Comparison of ENCODE assay signal across 9 mouse cellular contexts in the genomic region with DNA sequence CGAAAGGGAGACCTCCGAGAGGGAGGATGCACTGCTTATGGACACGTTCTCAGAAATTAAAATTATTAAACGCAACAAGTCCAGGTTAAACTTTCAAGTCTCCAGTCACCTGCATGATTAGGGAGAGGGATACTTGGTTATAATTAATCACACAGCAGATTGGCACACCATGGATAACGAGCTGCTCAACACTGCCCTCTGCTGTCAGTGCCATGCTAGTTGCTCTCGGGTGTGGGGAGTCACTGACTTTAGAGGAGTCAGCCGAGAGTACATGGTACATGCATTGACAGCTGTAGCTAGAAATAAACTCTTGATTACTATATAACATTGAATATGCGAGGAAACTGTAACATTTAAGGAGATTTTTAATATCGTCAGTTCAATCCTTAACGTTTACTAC.
A peak's percentile ranks its signal among the peaks of the same experiment; 100 is the strongest.
DNase-seq lines count a peak whose midpoint lies in the region; ATAC-seq and TF ChIP-seq lines count a peak whose summit lies in the region.
"Had no signal": no experiment of that assay in that cellular context is flagged by ENCODE, and none has a peak within 500 bp of the region (broad histone marks: within the 10 kb centered on the region; RNA-seq: fewer than 3 reads in every experiment).

No protein-coding gene starts in this region.

- dilution Hi-C loops in CH12.LX (cut with MboI; ENCODE audit: extremely low pct_ligation_motif_present, extremely low pct_unique_long_range_greater_than_20kb, low sequenced_read_pairs) = no loop called here

- no peak overlapping the region for H3K27ac ChIP-seq in kidney, embryonic 16.5 days (ENCODE audit: low read length)
- H3K27ac ChIP-seq in CH12.LX (ENCODE audit: insufficient read depth, low read depth) = no peak overlapping the region

- in situ Hi-C loops in CH12.LX (cut with MboI; ENCODE audit: low pct_ligation_motif_present, low pct_unique_long_range_greater_than_20kb, low sequenced_read_pairs) = no loop called here

- TF ChIP-seq CTCF in CH12.LX (conservative IDR thresholded peaks at IDR 0.05 in 1 of 2, IDR thresholded peaks at IDR 0.05 in 1 of 2; ENCODE audit: low read depth in 2 of 2, low read length in 2 of 2) = peak; percentile 73 to 88

- no peaks in the 10 kb centered on the region for H3K27me3 ChIP-seq in kidney, embryonic 16.5 days (ENCODE audit: insufficient read depth, low read length)
- no peaks in the 10 kb centered on the region for H3K27me3 ChIP-seq in CH12.LX (replicated peaks)
- H3K27me3 ChIP-seq: megakaryocyte, embryonic 14.5 days had no signal

- H3K9me3 ChIP-seq in kidney, embryonic 16.5 days (ENCODE audit: low read length) = no peaks in the 10 kb centered on the region
- no peaks in the 10 kb centered on the region for H3K9me3 ChIP-seq in CH12.LX (replicated peaks; ENCODE audit: low read length)
- H3K9me3 ChIP-seq: megakaryocyte, embryonic 14.5 days had no signal

- peak; percentile 51 for TF ChIP-seq RAD21 in CH12.LX (IDR thresholded peaks at IDR 0.05; ENCODE audit: low read depth, low read length)

- H3K4me3 ChIP-seq in kidney, embryonic 16.5 days (ENCODE audit: low read length) = no peak overlapping the region
- no peak overlapping the region for H3K4me3 ChIP-seq in CH12.LX (replicated peaks in 1 of 3; ENCODE audit: low read depth in 2 of 3, low read length in 2 of 3, poor library complexity in 1 of 3)
- H3K4me3 ChIP-seq: megakaryocyte, embryonic 14.5 days had no signal

- no peak overlapping the region for H3K9ac ChIP-seq in kidney, embryonic 16.5 days (replicated peaks; ENCODE audit: low read length)
- no peak overlapping the region for H3K9ac ChIP-seq in CH12.LX (ENCODE audit: insufficient read depth, low read depth)

- no peak for TF ChIP-seq EP300 in CH12.LX (IDR thresholded peaks at IDR 0.05; ENCODE audit: low read length)

- WGBS in kidney, embryonic 16.5 days = 68% methylated on average over 10 of the region's 10 CpGs

- H3K36me3 ChIP-seq in kidney, embryonic 16.5 days (ENCODE audit: insufficient read depth, low read length) = no peaks in the 10 kb centered on the region
- H3K36me3 ChIP-seq in CH12.LX (replicated peaks in 1 of 2; ENCODE audit: control insufficient read depth in 1 of 2, insufficient read depth in 1 of 2, low read length in 1 of 2) = no peaks in the 10 kb centered on the region

- no peak overlapping the region for H3K4me2 ChIP-seq in kidney, embryonic 16.5 days (replicated peaks; ENCODE audit: low read depth, low read length)
- H3K4me2 ChIP-seq in CH12.LX (ENCODE audit: insufficient read depth, low read depth, poor library complexity, severe bottlenecking) = no peak overlapping the region

- peak; percentile 51 for DNase-seq in kidney, adult 11 months
- peak; percentile 50 for DNase-seq in CH12.LX (ENCODE audit: extremely low read depth)
- DNase-seq in adrenal gland, adult 2 months = peak; percentile 54
- peak; percentile 43 for DNase-seq in embryo, embryonic 10.5 days (ENCODE audit: low spot score)
- peak; percentile 32 to 72 for DNase-seq in layer of hippocampus, postnatal 25 days (ENCODE audit: extremely low spot score in 1 of 2, low spot score in 1 of 2)
- peak; percentile 36 for DNase-seq in right cerebral cortex, postnatal 14 days

- H3K4me1 ChIP-seq in kidney, embryonic 16.5 days (ENCODE audit: insufficient read depth, low read length) = no peaks in the 10 kb centered on the region
- H3K4me1 ChIP-seq in CH12.LX (ENCODE audit: control insufficient read depth in 1 of 2, insufficient read depth in 2 of 2) = no peaks in the 10 kb centered on the region
- H3K4me1 ChIP-seq: megakaryocyte, embryonic 14.5 days had no signal

- no peak for TF ChIP-seq POLR2A in CH12.LX (IDR thresholded peaks at IDR 0.05; ENCODE audit: low read depth, low read length)

- no peaks in the 10 kb centered on the region for H3K79me2 ChIP-seq in CH12.LX (replicated peaks; ENCODE audit: control insufficient read depth, extremely low read depth, insufficient read depth, poor library complexity, severe bottlenecking)

- no peak for ATAC-seq in kidney, embryonic 16.5 days (ENCODE audit: low FRiP score, low TSS enrichment)
- no peak for ATAC-seq in erythroblast, adult 5-6 weeks (replicated peaks; ENCODE audit: low FRiP score, poor library complexity, severe bottlenecking)

TF ChIP-seq in CH12.LX, 34 proteins besides CTCF, POLR2A, EP300 and RAD21:
- TF ChIP-seq GABPA (IDR thresholded peaks at IDR 0.05; ENCODE audit: insufficient replicate concordance, low read depth, low read length) (no peak), UBTF (IDR thresholded peaks at IDR 0.05; ENCODE audit: low read depth, low read length) (no peak), ZKSCAN1 (IDR thresholded peaks at IDR 0.05; ENCODE audit: borderline replicate concordance, low read depth, low read length) (no peak), NELFE (IDR thresholded peaks at IDR 0.05; ENCODE audit: low read depth, low read length) (0 out of 2 replicates have a peak, but pooled peaks have one; percentile 14), SMC3 (IDR thresholded peaks at IDR 0.05; ENCODE audit: low read depth, low read length) (peak; percentile 66), SIN3A (IDR thresholded peaks at IDR 0.05; ENCODE audit: low read length) (no peak)
